Mouse (Mus musculus): ENCODE results near the gene Tnfrsf1a. TPM values are rescaled to one million over a fixed set of nuclear protein-coding genes. Genes with fewer than 3 reads are reported as not detected.

The Tnfrsf1a gene
- polyA plus RNA-seq, 1 experiment from 2014 or later, result 25.2 TPM

GRCm38 (mm10) chr6:125407224-125407623 is 58.1 kb downstream of the Tnfrsf1a start:
- DNase-seq (ENCODE audit: low spot score), result no peak
- Histone ChIP-seq H3K27me3 (ENCODE audit: control insufficient read depth, insufficient read depth, low read length) (no peaks in the 10 kb centered on the region), H3K27ac (ENCODE audit: low read depth, low read length) (no peak overlapping the region), H3K4me1 (replicated peaks; ENCODE audit: control insufficient read depth, insufficient read depth, low read length) (no peaks in the 10 kb centered on the region), H3K9ac (ENCODE audit: low read depth, low read length) (no peak overlapping the region), H3K9me3 (ENCODE audit: control insufficient read depth, low read length) (no peaks in the 10 kb centered on the region), H3K4me2 (replicated peaks; ENCODE audit: low read depth, low read length) (no peak overlapping the region), H3K4me3 (ENCODE audit: low read depth, low read length) (no peak overlapping the region), H3K36me3 (ENCODE audit: control insufficient read depth, insufficient read depth, low read length) (no peaks in the 10 kb centered on the region)
- ATAC-seq (ENCODE audit: low FRiP score), result no peak
- 79% methylated on average over 7 of the region's 7 CpGs for WGBS

- H3K27ac ChIP-seq (ENCODE audit: low read depth, low read length), result no peak overlapping the region
- no peaks in the 10 kb centered on the region for H3K4me1 ChIP-seq (replicated peaks; ENCODE audit: control insufficient read depth, insufficient read depth, low read length)
- no peak overlapping the region for H3K9ac ChIP-seq (ENCODE audit: low read depth, low read length)
- no peaks in the 10 kb centered on the region for H3K27me3 ChIP-seq (ENCODE audit: control insufficient read depth, insufficient read depth, low read length)
- no peak overlapping the region for H3K4me3 ChIP-seq (ENCODE audit: low read depth, low read length)
- no peak for ATAC-seq (ENCODE audit: low FRiP score)
- no peak for DNase-seq (ENCODE audit: low spot score)
- H3K9me3 ChIP-seq (ENCODE audit: control insufficient read depth, low read length), result no peaks in the 10 kb centered on the region
- WGBS, result 93% methylated on average over 10 of the region's 10 CpGs
- H3K4me2 ChIP-seq (replicated peaks; ENCODE audit: low read depth, low read length), result no peak overlapping the region
- no peaks in the 10 kb centered on the region for H3K36me3 ChIP-seq (ENCODE audit: control insufficient read depth, insufficient read depth, low read length)
Observed at GRCm38 (mm10) chr6:125407657-125408056, 58.5 kb downstream of the Tnfrsf1a start.

- H3K36me3 ChIP-seq (ENCODE audit: control insufficient read depth, insufficient read depth, low read length), result no peaks in the 10 kb centered on the region
- H3K9ac ChIP-seq (ENCODE audit: low read depth, low read length), result no peak overlapping the region
- H3K27ac ChIP-seq (ENCODE audit: low read depth, low read length), result no peak overlapping the region
- no peaks in the 10 kb centered on the region for H3K27me3 ChIP-seq (ENCODE audit: control insufficient read depth, insufficient read depth, low read length)
- WGBS, result 79% methylated on average over 11 of the region's 11 CpGs
- H3K9me3 ChIP-seq (ENCODE audit: control insufficient read depth, low read length), result no peaks in the 10 kb centered on the region
- no peak for ATAC-seq (ENCODE audit: low FRiP score)
- H3K4me3 ChIP-seq (ENCODE audit: low read depth, low read length), result no peak overlapping the region
- no peak overlapping the region for H3K4me2 ChIP-seq (replicated peaks; ENCODE audit: low read depth, low read length)
- DNase-seq (ENCODE audit: low spot score), result no peak
- H3K4me1 ChIP-seq (replicated peaks; ENCODE audit: control insufficient read depth, insufficient read depth, low read length), result no peaks in the 10 kb centered on the region
Observed at GRCm38 (mm10) chr6:125410551-125410950, 61.4 kb downstream of the Tnfrsf1a start.

DNA sequence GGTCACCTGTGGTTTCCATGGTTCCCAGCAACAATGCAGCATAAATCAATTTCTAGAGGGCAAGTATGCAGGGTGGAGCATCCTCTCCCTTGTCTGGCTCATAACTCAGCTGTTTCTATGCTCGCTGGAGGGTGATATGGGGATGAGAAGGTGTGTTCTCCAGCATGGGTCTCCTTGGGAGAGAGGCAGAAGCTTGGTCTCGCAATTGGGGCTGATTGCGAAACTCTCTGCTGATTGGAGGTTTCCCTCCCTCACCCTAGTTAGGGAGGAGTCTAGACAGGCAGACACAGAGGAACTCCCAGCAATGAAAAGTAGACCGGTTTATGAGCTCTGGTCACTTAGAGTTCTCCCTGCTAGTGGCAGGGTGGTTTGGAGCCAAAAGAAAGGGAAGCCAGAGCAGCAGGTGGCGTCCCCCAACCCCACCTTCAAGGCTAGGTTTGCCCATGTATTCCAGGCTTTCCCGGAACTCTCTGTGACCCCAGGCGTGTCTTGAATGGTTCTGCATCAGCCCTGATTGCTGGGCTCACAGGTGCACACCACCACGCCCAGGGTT is 61.9 kb downstream of the Tnfrsf1a start:
- no peak overlapping the region for H3K9ac ChIP-seq (ENCODE audit: low read depth, low read length)
- no peaks in the 10 kb centered on the region for H3K9me3 ChIP-seq (ENCODE audit: control insufficient read depth, low read length)
- H3K36me3 ChIP-seq (ENCODE audit: control insufficient read depth, insufficient read depth, low read length), result no peaks in the 10 kb centered on the region
- H3K4me3 ChIP-seq (ENCODE audit: low read depth, low read length), result no peak overlapping the region
- ATAC-seq (ENCODE audit: low FRiP score), result no peak
- DNase-seq (ENCODE audit: low spot score), result no peak
- H3K27me3 ChIP-seq (ENCODE audit: control insufficient read depth, insufficient read depth, low read length), result no peaks in the 10 kb centered on the region
- no peak overlapping the region for H3K4me2 ChIP-seq (replicated peaks; ENCODE audit: low read depth, low read length)
- no peak overlapping the region for H3K27ac ChIP-seq (ENCODE audit: low read depth, low read length)
- 56% methylated on average over 8 of the region's 8 CpGs for whole genome bisulfite sequencing
- H3K4me1 ChIP-seq (replicated peaks; ENCODE audit: control insufficient read depth, insufficient read depth, low read length), result no peaks in the 10 kb centered on the region

- DNase-seq (ENCODE audit: low spot score) (no peak), ATAC-seq (ENCODE audit: low FRiP score) (no peak)
- no peaks in the 10 kb centered on the region for H3K9me3 ChIP-seq (ENCODE audit: control insufficient read depth, low read length)
- 91% methylated on average over 6 of the region's 6 CpGs for WGBS
- H3K27me3 ChIP-seq (ENCODE audit: control insufficient read depth, insufficient read depth, low read length), result no peaks in the 10 kb centered on the region
- H3K4me1 ChIP-seq (replicated peaks; ENCODE audit: control insufficient read depth, insufficient read depth, low read length), result no peaks in the 10 kb centered on the region
- H3K27ac ChIP-seq (ENCODE audit: low read depth, low read length), result no peak overlapping the region
- H3K36me3 ChIP-seq (ENCODE audit: control insufficient read depth, insufficient read depth, low read length), result no peaks in the 10 kb centered on the region
- no peak overlapping the region for H3K9ac ChIP-seq (ENCODE audit: low read depth, low read length)
- H3K4me3 ChIP-seq (ENCODE audit: low read depth, low read length), result no peak overlapping the region
- H3K4me2 ChIP-seq (replicated peaks; ENCODE audit: low read depth, low read length), result no peak overlapping the region
Observed at GRCm38 (mm10) chr6:125411661-125412060, 62.5 kb downstream of the Tnfrsf1a start.

Other genes with a start within 250 kb of the Tnfrsf1a start
- 45.3 and 58.8 TPM in 2 replicates for gene Nop2, start 217.5 kb upstream of the Tnfrsf1a start, polyA plus RNA-seq (2014; fragmentation: Nextera tagmentation; extraction: Ambion mirVana)
- gene Iffo1, start 204.1 kb upstream of the Tnfrsf1a start, polyA plus RNA-seq (2014; fragmentation: Nextera tagmentation; extraction: Ambion mirVana), result 10.3 and 10.4 TPM in 2 replicates
- 2,070 and 2,095 TPM in 2 replicates for gene Gapdh, start 182.9 kb upstream of the Tnfrsf1a start, polyA plus RNA-seq (2014; fragmentation: Nextera tagmentation; extraction: Ambion mirVana)
- 109 and 110 TPM in 2 replicates for gene Ncapd2, start 157.7 kb upstream of the Tnfrsf1a start, polyA plus RNA-seq (2014; fragmentation: Nextera tagmentation; extraction: Ambion mirVana)
- gene Mrpl51, start 157.6 kb upstream of the Tnfrsf1a start, polyA plus RNA-seq (2014; fragmentation: Nextera tagmentation; extraction: Ambion mirVana), result 184 and 189 TPM in 2 replicates
- gene Vamp1, start 133.8 kb upstream of the Tnfrsf1a start, polyA plus RNA-seq (2014; fragmentation: Nextera tagmentation; extraction: Ambion mirVana), result 1.7 and 2.3 TPM in 2 replicates
- 1.0 and 2.2 TPM in 2 replicates for gene Tapbpl, start 117.5 kb upstream of the Tnfrsf1a start, polyA plus RNA-seq (2014; fragmentation: Nextera tagmentation; extraction: Ambion mirVana)
- gene Cd27, start 112.4 kb upstream of the Tnfrsf1a start, polyA plus RNA-seq (2014; fragmentation: Nextera tagmentation; extraction: Ambion mirVana), result 0.52 and 1.2 TPM in 2 replicates
- gene Tuba3a, start 63.3 kb upstream of the Tnfrsf1a start, polyA plus RNA-seq (2014; fragmentation: Nextera tagmentation; extraction: Ambion mirVana), result not detected in 2 replicates
- 17.9 and 19.0 TPM in 2 replicates for gene Ltbr, start 35.5 kb upstream of the Tnfrsf1a start, polyA plus RNA-seq (2014; fragmentation: Nextera tagmentation; extraction: Ambion mirVana)
- 0.45 and 0.96 TPM in 2 replicates for gene Scnn1a, start 28.7 kb upstream of the Tnfrsf1a start, polyA plus RNA-seq (2014; fragmentation: Nextera tagmentation; extraction: Ambion mirVana)
- 0.06 and 0.19 TPM in 2 replicates for gene Plekhg6, start 31.4 kb downstream of the Tnfrsf1a start, polyA plus RNA-seq (2014; fragmentation: Nextera tagmentation; extraction: Ambion mirVana)
- gene Cd9, start 145.4 kb downstream of the Tnfrsf1a start, polyA plus RNA-seq (2014; fragmentation: Nextera tagmentation; extraction: Ambion mirVana), result 42.6 and 45.9 TPM in 2 replicates
- gene Vwf, start 197.4 kb downstream of the Tnfrsf1a start, polyA plus RNA-seq (2014; fragmentation: Nextera tagmentation; extraction: Ambion mirVana), result 10.3 and 10.7 TPM in 2 replicates

Measured in hindbrain, embryonic 11.5 days (tissue).